Mouse (Mus musculus) adrenal gland, postnatal 25 days (tissue): Measurements from ENCODE around the gene 4930505A04Rik. TPM values are rescaled to one million over a fixed set of nuclear protein-coding genes. Genes with fewer than 3 reads are reported as not detected.
"Not testable (repeated sequence)": the region's sequence is repeated elsewhere in the genome, so short reads cannot be mapped to it uniquely, and the experiment has no call there.

ENCODE experiments used
- DNase-seq: peaks from one replicate; pipeline ENCODE4 v3.0.0; 2021; ENCODE audit warnings: mixed read lengths
- long read RNA-seq: library from polyadenylated mRNA; stranded (forward); transcript quantifications from one replicate; pipeline ENCODE4 v2.0.0, GENCODE M21; 2021
- total RNA-seq: library from RNA; stranded (reverse); gene quantifications from 2 replicates; pipeline ENCODE4 v1.2.3, GENCODE M21; 2021

4930505A04Rik gene
- not detected in 2 replicates for total RNA-seq
- long read RNA-seq: 0 reads

- DNase-seq: peak; percentile 80
These were observed at the start of gene 4930505A04Rik for GRCm38 (mm10) chr11:30471751-30472593. Gene 4930505A04Rik (minus strand): TSS chr11:30471827.

GRCm38 (mm10) chr11:30517133-30517532, 45.5 kb upstream of the 4930505A04Rik start:
- no peak for DNase-seq

- no peak for DNase-seq
These were observed 36.6 kb upstream of the 4930505A04Rik start for GRCm38 (mm10) chr11:30508178-30508577.

GRCm38 (mm10) chr11:30498738-30499355, 27.2 kb upstream of the 4930505A04Rik start:
- no peak for DNase-seq

GRCm38 (mm10) chr11:30497151-30497550, 25.5 kb upstream of the 4930505A04Rik start:
- no peak for DNase-seq

- DNase-seq: no peak
These were observed 20.1 kb upstream of the 4930505A04Rik start for GRCm38 (mm10) chr11:30491515-30492260.

GRCm38 (mm10) chr11:30488183-30488582, 16.6 kb upstream of the 4930505A04Rik start:
- DNase-seq: no peak

GRCm38 (mm10) chr11:30483286-30483685, 11.7 kb upstream of the 4930505A04Rik start:
- DNase-seq: no peak

GRCm38 (mm10) chr11:30471187-30471586, 440 bp downstream of the 4930505A04Rik start:
- no peak for DNase-seq

GRCm38 (mm10) chr11:30454331-30454730, 17.3 kb downstream of the 4930505A04Rik start:
- DNase-seq: no peak

- no peak for DNase-seq
These were observed 23.5 kb downstream of the 4930505A04Rik start for GRCm38 (mm10) chr11:30448126-30448525.

GRCm38 (mm10) chr11:30447561-30447960, 24.1 kb downstream of the 4930505A04Rik start:
- no peak for DNase-seq

GRCm38 (mm10) chr11:30444192-30444905, 27.3 kb downstream of the 4930505A04Rik start:
- not testable (repeated sequence) for DNase-seq

- DNase-seq: no peak
These were observed 27.9 kb downstream of the 4930505A04Rik start for GRCm38 (mm10) chr11:30443746-30444145.

GRCm38 (mm10) chr11:30433256-30433950, 38.2 kb downstream of the 4930505A04Rik start:
- no peak for DNase-seq

- peak; percentile 42 for DNase-seq
These were observed 66.0 kb downstream of the 4930505A04Rik start for GRCm38 (mm10) chr11:30405581-30405980.

- DNase-seq: no peak
These were observed 66.9 kb downstream of the 4930505A04Rik start for GRCm38 (mm10) chr11:30404619-30405200.

GRCm38 (mm10) chr11:30394351-30394750, 77.3 kb downstream of the 4930505A04Rik start:
- no peak for DNase-seq

GRCm38 (mm10) chr11:30383076-30383475, 88.6 kb downstream of the 4930505A04Rik start:
- no peak for DNase-seq
